Mouse (Mus musculus) E14TG2a.4 (cell line): ENCODE results near the gene Prss16.

ENCODE experiments used
- CTCF ChIP-seq: conservative IDR thresholded peaks from 2 replicates; pipeline ENCODE4 v1.5.1; 2014; ENCODE audit warnings: low read length
- NANOG ChIP-seq: IDR thresholded peaks from 2 replicates; pipeline ENCODE4 v1.6.1; 2014; ENCODE audit warnings: borderline replicate concordance, low read length, mixed read lengths

DNA sequence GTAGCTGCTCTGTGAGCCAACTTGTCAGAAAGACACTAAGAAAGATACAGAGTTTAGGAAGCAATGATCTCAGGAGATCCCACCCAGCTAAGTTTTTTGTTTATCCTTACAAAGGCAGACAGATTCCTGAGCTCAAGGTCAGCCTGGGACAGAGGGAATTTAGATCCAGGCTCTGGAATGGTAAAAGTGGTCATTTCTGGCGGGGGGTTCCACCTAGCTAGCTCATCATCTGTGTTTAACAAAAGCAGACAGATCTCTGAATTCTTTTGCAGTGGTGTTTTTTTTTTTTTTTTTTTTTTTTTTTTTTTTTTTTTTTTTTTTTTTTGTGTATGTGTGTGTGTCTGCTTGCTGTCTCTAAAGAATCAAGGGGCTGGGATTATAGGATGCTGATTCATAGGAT lies 40.3 kb downstream of the Prss16 start:
- TF ChIP-seq CTCF (no peak), NANOG (no peak)
